Mouse (Mus musculus) WW6 (cell line): ENCODE measurements around the gene Ccl5.
A peak's percentile ranks its signal among the peaks of the same experiment; 100 is the strongest.
"Not testable (repeated sequence)": the region's sequence is repeated elsewhere in the genome, so short reads cannot be mapped to it uniquely, and the experiment has no call there.

Experiments
- DNase-seq: peaks from one replicate; pipeline ENCODE4 v3.0.0-alpha.2; 2013; ENCODE audit warnings: low read depth, low spot score

Gene Ccl5

DNA sequence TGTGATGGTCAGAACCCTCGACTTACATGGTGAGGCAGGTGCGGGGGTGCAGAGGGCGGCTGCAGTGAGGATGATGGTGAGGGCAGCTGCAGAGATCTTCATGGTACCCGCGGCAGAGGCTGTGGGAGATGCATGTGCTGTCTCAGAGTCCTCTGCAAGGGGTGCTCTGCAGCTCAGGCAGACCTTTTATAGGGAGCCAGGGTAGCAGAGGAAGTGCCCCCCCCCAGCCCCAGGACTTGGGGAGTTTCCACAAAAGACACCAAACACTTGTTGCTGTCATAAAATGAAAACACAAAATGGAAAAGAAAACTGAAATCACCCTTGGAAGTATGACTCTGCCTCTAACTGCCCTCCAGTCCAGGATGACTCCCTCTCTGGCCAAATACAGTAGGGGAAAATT, at the start of gene Ccl5:
Gene Ccl5 (minus strand): TSS at position 159 of the 400 bp plus-strand sequence.
- no peak for DNase-seq

DNA sequence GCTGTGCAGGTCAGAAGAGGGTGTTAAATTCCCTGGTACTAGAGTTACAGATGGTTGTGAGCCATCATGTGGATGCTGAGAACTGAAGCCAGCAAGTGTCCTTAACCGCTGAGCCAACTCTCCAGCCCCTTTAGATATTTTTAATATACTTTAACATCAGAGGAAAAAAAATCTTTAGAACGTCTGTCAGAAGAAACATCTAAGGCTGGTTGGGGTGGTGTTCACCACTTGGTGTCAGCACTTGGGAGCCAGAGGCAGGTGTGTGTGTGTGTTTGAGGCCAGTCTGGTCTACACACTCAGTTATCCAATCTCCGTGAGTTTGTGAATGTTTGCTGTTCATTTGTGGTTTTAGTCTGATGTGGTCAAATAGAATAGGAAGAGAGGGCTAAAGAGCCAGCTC, 48.7 kb upstream of the Ccl5 start:
- no peak for DNase-seq

DNA sequence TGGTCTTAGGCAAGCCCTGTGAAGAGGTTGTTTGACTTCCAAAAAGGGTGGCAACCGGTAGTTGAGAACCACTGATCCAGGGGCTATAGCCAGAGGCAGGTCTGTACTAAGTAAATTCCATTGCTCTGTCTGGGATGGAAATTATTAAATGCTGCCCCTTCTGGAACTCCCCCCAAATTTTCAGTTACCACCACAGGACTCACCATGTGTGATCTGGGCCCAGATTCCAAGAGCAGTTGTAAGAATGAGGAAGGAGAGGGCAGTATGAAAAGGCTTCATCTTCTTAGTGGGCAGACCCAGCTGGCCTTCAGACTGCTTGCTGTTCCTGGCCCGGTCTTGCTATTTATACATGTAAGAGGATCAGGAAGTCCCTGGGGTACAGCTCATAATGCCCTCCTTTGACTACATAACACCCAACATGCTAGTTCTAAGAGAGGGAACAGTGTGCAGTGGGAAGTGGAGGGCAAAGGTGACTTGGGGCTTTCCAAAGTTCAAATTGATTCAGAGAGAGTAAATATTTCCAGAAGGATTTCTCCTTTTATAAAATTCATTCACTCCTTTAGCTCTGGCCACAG, 48.0 kb upstream of the Ccl5 start, which contains the start of gene Ccl9:
Gene Ccl9 (minus strand): TSS at position 451 of the 575 bp plus-strand sequence.
- no peak for DNase-seq

DNA sequence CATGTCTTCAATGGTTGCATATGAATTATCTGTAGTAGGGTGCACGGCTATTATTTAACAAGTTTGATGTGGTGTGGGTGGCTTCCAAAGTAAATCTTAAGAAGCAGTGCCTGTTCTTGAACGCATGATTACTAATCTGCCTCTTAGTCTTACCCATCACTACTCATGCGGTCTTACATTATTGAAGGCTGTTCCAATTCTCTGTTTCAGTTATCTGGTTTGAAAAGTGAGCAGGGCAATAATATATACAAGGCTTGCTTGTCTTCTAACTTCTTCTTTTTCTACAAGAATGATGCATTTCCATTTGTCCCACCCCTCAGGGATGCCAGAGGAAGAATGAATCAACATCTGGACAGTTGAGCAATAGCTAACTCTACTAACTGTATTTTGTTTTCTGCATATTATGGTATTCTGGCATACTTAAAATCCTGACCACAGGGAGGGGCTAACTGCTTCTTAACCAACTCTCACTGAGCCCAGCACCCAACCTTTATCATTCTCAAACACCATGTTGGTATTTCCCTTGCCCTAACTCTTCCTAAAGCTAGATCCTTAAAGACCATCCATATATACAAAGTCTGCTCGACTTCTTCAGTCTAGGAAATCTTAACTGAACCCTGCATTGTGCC, 46.7 kb upstream of the Ccl5 start:
- DNase-seq, result no peak

DNA sequence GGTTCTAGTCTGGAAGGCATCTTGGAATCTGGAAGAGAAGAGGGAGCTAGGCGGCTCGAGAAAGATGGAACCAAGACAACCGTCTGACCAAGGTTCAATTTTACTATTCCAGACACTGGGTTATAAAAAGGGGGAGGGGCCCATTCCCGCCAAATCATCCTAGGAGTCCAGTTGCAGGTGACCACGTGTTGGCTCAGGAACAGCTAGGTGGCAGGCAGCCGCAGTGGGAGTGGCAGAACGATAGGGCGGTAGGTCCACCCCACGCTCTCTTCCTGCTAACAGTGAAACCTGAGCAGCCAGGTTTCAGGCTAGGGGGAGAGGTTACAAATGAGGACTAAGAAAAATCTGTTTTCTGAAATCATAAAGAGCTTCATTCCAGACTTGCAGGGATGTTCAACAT, 42.5 kb upstream of the Ccl5 start:
- DNase-seq, result no peak

DNA sequence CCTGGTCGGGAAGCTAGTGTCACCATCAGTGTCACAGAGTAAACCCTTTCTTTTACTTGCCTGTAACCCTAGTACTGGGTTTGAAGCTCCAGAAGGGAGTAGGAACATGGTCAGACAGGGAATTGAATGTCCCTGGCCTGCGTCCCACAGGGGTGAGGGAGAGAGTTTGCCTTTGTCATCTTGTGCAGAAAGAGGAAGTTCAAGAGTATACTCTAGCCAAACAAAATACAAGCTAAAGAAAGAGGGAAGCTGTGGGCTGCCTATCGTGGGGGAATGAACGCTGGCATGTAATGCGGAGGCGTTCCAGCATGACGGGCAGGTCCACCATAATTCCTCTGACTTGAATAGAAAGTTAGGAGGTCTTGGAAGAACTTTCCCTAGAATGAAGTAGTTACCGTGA, 41.9 kb upstream of the Ccl5 start:
- DNase-seq, result no peak

DNA sequence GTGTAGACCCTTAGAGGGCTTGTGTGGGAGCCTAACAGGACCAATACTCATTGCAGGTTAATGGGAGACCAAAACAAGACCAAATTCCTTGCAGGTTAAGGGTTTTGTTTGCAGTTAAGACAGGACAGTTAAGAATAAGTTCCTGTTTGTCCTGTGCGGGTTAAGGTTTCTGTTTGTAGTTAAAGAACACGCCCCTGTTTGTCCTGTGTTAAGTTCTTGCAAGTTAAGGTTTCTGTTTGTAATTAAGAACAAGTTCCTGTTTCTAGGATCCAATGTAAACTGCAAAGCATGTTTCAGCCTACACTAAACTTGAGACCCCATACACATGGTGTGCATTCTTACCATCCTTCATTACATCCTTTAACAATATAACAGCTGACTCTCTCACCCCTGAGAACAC, 39.9 kb upstream of the Ccl5 start:
- no peak for DNase-seq

DNA sequence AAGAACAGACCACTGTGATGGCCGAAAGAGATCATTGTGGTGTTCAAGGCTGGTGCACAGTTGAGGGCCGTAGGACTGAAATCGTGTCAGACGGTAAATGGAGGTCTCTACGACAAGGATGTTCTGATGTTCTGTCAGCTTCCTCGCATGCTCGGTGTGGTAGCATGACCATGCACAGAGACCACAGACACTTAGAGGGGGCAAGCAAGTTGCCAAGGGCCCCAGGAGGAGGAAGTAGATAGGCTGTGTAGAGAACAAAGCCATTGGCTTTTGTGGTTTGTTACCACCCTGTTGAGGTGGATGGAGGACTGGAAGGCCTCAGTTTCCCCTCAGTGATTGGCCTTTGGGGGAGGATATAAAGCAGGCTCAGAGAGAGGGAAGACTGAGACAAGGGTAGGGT, 38.9 kb upstream of the Ccl5 start:
- no peak for DNase-seq

DNA sequence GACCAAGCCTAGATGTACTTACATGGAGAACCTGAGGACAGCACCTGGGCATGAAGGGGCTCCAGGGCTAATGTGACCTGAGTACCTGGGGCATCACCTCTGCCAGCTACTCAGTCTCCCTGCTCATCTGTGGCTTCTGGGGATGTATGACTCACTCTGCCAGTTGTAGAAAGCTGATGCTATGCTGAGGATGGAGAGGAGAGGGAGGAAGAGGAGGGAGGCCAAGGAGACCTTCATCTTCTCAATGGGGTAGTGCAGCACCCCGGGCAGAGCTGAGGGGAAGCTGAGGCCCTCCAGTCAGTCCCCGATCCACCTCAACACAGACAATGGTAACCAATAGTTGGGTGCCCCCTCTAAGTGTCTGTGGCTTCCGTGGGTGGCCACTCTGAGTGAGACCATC, 38.5 kb upstream of the Ccl5 start:
- no peak for DNase-seq

DNA sequence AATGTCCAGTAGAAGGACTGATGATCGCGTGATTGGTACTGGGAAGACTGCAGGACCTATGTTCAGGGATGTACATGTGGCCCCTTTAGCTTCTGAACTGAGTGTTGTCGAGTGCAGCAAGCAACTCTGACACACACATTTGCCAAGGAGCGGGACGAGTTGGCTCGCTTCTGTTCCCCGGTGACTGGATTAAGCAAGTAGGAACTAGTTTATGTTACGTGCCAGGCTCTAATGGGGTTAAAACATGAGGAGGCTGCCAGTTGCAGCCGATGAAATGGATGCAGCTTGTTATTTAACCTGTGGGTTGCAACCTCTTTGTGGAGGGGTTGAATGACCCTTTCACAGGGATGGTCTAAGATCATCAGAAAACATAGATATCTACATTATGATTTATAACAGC, 37.7 kb upstream of the Ccl5 start:
- no peak for DNase-seq

DNA sequence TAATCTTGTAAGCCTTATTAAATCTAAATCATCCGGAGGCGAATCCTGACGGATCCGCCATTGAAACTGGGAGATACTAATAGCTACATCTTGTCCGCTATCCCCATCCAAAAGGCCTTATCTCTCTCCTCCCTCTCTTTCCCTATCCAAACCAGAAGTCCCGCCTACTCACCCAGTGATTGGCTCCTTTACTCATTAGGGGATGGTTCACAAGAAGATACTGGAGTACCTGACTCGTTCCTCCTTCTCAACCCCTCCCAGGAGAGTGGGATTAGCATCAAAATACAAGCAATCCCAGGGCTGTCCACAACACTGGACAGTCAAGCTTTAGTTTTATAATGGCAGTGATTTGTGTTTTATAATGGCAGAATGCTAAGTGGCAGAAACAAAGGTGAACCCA, 37.0 kb upstream of the Ccl5 start:
- DNase-seq, result peak; percentile 56

DNA sequence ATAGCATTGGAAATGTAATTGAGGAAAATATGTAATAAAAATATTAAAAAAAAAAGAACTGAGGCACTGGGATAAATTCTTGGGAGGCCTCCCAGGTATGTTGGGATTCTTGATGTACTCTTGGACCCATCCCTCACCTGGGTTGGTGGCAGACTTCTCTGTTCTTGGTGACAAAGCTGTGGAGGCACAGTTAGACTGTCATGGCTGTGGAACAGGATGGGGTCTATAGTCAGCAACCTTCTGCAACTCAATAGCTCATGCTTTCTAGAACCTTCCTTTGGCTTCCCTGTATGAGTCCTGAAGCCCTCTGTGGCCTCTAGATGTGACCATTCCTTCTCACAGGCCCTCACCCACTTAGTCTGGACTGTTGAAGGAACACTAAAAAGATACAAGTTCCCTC, 36.3 kb upstream of the Ccl5 start:
- no peak for DNase-seq

DNA sequence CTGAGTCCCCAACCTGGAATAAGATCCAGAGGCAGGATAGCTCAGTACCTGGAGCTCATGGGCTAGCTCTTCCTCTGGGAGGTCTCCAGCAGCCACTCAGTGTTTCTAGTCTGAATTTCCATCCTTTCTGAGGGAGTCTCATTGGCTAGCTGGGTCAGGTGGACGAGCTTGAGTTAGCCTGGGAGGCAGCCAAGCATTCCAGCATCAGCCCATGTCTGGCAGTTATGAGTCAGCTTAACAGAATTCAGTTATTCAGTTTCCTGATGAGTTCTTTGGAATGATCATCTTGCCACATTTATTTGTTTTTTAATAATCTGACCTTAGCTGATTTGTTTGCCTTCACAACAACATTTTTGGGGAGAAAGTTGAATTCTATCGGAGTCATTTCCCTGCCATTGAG, 33.4 kb upstream of the Ccl5 start:
- DNase-seq, result no peak

DNA sequence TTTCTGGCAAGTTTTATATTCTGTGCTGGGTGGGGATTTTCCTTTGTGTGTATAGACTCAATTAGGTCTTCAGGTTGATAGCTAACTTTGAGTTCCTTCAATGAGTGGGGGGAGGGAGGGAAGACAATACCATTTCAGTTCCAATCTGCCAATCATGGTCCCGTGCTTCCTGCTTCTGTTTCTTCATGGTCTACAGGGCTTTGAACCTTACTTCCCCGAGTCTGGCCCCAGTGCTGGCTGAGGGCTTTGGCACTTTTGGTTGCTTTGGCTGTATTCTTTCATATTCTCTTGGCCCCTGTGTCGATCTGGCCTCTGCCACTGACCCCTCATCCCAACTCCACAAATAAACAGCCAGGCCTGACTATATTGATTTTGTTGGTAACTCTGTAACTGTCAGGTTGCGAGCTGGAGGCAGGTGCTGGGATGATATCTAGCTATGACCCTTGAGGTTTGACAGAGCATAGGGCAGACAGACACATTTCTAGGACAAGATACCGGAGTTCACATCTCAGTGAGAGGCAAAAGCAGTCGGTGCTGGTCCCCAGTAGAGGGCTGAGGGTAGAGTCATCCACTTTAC, 32.1 kb upstream of the Ccl5 start:
- no peak for DNase-seq

DNA sequence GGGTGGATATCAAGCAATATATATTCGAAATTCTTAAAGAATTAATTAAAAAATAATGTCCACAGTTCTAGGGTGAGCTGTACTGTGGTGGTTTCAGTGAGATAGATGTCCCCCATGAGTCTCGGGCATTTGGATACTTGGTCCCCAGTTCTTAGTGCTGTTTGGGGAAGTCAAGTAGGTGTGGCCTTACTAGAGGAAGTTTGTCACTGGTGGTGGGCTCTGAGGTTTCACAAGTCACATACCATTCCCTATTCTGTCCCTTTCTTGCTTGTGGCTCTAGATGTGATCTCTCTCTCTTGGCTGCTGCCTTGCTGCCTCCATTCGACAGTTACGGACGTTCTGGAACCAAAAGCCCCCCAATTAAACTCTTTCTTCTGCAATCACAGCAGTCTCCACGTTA, 30.1 kb upstream of the Ccl5 start:
- DNase-seq, result no peak

DNA sequence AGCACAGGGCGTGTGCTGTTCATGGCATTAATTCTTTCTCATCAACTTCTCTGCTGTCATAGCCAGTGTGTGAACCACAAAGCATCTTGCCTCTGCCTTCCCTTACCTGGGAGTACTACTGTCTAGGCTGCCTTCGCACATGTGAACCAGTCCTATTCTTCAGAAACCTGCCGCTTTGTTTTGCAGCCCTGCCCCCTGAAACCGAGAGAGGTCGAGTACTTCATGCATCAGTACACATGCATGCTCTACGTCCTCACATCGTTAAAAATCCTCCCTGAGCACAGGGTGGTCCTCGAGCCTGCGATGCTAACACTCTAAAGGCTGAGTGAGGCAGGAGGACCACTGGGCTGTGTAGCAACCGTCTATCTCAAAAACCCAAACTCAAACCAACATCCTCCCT, 26.8 kb upstream of the Ccl5 start:
- DNase-seq, result no peak

DNA sequence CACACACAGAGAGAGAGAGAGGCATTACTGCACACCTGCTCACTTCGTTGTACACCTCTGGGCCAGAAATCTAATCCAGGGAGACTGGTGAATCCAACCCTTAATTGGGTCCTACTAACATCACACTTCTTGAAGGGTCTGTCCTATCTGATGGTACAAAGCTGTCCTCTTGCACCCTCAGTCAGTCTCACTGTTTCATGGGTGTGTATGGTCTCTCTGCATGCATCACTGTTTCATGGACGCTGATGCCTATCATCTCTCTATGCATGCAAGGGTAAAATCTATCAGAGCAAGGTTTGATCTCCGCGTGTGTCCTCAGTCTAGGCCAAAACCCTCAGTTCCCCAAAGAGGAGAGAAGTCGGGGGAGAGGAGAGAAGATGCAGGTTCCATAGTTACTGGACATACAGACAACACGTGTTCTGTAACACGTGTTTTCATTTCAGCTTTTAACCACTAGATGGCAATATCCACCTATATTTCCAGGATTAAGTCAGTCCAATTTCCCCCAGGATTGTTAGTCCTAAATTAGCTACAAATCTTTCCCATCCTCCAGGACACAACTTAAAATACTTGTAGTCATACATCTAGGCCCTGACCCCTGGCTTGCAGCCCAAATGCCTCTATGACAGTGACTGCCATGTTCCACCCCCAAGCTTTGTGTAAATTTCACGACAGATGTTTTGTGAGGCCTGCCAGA, 25.9 kb upstream of the Ccl5 start:
- peak; percentile 39 for DNase-seq

DNA sequence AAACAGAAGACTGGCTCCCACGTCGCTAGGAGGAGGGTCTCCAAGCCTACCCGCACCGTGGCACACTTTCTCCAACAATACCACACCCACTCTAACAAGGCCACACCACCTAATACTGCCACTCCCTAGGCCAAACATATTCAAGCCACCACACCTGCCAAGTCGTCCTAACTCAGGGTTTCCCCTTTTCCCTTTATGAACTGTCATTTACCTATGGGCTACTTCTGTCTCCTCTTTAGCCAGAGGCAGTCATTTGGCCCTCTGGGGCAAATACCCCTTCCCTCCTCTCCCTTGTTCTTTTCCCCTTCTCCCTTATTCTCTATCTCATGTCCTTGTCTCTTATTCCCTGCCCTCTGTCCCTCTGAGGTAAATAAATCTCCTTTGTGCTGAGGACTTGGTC, 21.4 kb upstream of the Ccl5 start:
- DNase-seq, result no peak

DNA sequence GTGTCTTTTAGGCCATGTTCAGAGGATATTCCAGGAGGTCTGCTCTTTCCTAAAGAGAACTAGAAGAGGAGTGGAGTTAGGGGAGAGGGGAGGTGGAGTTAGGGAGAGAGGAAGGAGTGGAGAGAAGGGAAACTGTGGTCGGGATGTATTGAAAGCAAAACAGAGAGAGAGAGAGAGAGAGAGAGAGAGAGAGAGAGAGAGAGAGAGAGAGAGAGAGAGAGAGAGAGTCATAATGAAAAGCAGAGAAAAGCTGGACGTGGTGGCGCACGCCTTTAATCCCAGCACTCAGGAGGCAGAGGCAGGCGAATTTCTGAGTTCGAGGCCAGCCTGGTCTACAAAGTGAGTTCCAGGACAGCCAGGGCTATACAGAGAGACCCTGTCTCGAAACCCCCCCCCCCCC, 20.7 kb upstream of the Ccl5 start:
- not testable (repeated sequence) for DNase-seq

DNA sequence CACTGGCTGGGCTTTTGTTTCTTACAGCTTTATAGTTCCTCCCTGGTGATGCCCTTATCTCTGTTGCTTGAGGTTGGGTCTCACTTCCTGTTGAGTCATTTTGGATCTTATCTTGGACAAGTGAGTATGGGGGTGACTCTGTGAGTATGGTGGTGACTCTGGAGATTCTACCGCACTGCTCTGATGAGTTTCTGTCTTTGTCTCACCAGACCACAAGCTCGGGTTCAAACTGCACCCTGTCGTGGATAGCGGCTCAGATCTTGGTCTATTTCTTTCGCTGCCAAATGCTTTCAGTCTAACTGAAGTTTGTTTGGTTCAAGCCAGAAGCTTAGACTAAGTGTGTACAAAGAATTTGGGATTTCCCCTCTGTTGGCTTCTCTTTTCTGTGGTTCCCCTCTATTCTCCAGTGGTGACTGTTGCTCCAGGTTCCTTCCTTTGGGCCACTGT, 19.9 kb upstream of the Ccl5 start:
- DNase-seq, result no peak

DNA sequence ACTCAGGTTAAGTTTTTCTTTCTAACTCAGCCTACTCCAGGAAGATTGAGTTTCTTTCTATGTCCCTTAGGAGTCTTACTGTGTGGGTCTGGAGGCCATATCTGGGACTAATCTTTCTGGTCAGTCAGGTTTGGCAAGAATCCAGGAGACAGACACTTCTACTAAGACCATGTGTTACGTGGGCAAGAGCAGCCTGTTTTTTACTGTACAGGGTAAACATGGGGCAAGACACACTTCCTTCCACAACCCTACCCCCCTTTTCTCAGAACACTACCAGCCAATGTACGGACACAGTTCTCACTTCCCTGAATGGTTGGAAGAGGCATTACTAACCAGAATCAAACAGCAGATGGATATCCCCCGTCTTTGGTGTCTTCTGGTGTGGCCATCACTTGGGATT, 13.9 kb upstream of the Ccl5 start:
- no peak for DNase-seq

DNA sequence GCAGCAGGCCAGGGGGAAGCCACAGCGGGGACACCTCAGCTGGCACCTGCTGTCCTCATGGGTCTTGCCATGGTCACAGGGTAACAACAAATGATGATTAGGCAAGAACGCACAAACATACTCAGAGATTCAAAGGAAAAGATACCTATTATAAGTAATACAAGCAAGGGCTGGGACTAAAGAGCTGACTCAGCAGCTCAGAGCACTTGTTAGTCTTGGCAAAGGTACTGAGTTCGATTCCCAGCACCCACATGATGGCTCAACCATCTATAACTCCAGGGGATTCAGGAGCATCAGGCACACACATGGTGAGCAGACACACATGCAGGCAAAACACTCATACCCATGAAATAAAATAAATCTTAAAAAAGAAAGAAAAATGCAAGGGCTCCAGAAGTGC, 11.1 kb upstream of the Ccl5 start:
- no peak for DNase-seq

DNA sequence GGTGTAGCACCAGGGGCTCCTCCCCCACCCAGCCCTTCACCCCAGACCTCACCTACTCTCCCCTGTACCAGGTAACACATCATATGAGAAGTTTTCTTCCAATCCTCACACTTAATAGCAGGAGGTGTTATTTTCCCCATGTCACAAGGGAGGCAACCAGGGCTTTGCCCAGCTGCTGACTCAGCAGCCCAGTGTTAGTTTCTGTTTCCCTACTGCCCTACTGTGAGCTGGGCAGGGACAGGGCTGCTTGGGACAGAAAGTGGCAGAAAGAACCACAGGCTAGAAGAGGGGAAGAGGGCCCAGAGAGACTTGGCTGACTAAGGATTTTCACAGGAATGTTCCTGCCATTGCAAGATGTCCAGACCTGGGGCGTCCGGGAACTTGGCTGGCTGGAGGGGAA, 10.6 kb upstream of the Ccl5 start:
- DNase-seq, result no peak
